16 mouse cellular contexts compared by ENCODE assay signal in the genomic region with DNA sequence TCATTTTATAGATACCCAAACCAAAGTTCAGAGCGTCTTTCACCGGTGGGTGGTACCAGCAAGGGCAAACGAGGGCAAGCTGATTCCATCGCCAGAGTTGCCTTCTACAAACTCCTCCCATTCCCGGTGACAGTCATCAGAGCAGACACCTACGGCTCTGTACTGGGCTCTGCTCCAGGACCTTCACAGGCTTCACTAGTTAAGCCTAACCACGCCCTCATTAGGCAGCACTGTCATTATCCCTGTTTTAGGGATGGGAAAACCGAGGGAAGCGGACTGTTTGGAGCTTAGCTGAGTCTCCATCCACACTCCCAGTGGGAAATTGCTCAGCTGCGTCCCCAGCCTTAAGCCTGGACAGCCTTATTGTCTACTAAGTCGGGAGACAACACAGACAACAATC. TPM values are rescaled to one million over a fixed set of nuclear protein-coding genes. Genes with fewer than 3 reads are reported as not detected.
DNase-seq lines count a peak whose midpoint lies in the region; ATAC-seq and TF ChIP-seq lines count a peak whose summit lies in the region.
"Had no signal": no experiment of that assay in that cellular context is flagged by ENCODE, and none has a peak within 500 bp of the region (broad histone marks: within the 10 kb centered on the region; RNA-seq: fewer than 3 reads in every experiment).

No protein-coding gene starts in this region.

- intact Hi-C loops in heart, postnatal 10 days (cut with DNase I) = no loop called here

- no peaks in the 10 kb centered on the region for H3K36me3 ChIP-seq in heart, embryonic 10.5 days
- no peaks in the 10 kb centered on the region for H3K36me3 ChIP-seq in lung, embryonic 14.5 days (ENCODE audit: insufficient read depth)
- no peaks in the 10 kb centered on the region for H3K36me3 ChIP-seq in lung, postnatal 0 days (ENCODE audit: insufficient read depth, low read length)
- H3K36me3 ChIP-seq: forebrain, embryonic 10.5 days; heart, embryonic 13.5 days had no signal

- no peaks in the 10 kb centered on the region for H3K9me3 ChIP-seq in heart, embryonic 10.5 days
- no peaks in the 10 kb centered on the region for H3K9me3 ChIP-seq in lung, embryonic 14.5 days (ENCODE audit: low read depth, low read length)
- no peaks in the 10 kb centered on the region for H3K9me3 ChIP-seq in lung, postnatal 0 days (ENCODE audit: low read length)
- H3K9me3 ChIP-seq: forebrain, embryonic 10.5 days; heart, embryonic 13.5 days had no signal

- no peak for ATAC-seq in lung, embryonic 14.5 days (ENCODE audit: insufficient read depth)
- no peak for ATAC-seq in lung, postnatal 0 days
- no peak for ATAC-seq in activated CD4-positive, CD25-positive, alpha-beta regulatory T cell, adult 4 months
- ATAC-seq: CD4-positive, CD25-positive, alpha-beta regulatory T cell, adult 4 months; intestine, embryonic 16.5 days had no signal

- no peak overlapping the region for H3K4me3 ChIP-seq in heart, embryonic 10.5 days
- H3K4me3 ChIP-seq in lung, embryonic 14.5 days (ENCODE audit: low read depth, low read length) = no peak overlapping the region
- H3K4me3 ChIP-seq in lung, postnatal 0 days (ENCODE audit: low read depth, low read length) = no peak overlapping the region
- H3K4me3 ChIP-seq: forebrain, embryonic 10.5 days; heart, embryonic 13.5 days had no signal

- no peak for TF ChIP-seq CTCF in lung, embryonic 14.5 days (IDR thresholded peaks at IDR 0.05; ENCODE audit: low read depth)
- no peak for TF ChIP-seq CTCF in lung, postnatal 0 days (IDR thresholded peaks at IDR 0.05)

- H3K4me2 ChIP-seq in lung, embryonic 14.5 days = no peak overlapping the region
- no peak overlapping the region for H3K4me2 ChIP-seq in lung, postnatal 0 days (replicated peaks; ENCODE audit: low read depth, low read length)
- H3K4me2 ChIP-seq: heart, embryonic 13.5 days; liver, embryonic 11.5 days had no signal

- 62% methylated on average over 11 of the region's 11 CpGs for WGBS in heart, embryonic 10.5 days
- 51% methylated on average over 11 of the region's 11 CpGs for WGBS in lung, embryonic 14.5 days
- 54% methylated on average over 11 of the region's 11 CpGs for WGBS in lung, postnatal 0 days

- TF ChIP-seq EP300 in lung, postnatal 0 days (IDR thresholded peaks at IDR 0.05) = no peak

- H3K4me1 ChIP-seq in heart, embryonic 10.5 days = peaks cover 26% of the 10 kb centered on the region
- H3K4me1 ChIP-seq in lung, embryonic 14.5 days (ENCODE audit: insufficient read depth) = no peaks in the 10 kb centered on the region
- H3K4me1 ChIP-seq in lung, postnatal 0 days (ENCODE audit: insufficient read depth, low read depth, low read length) = no peaks in the 10 kb centered on the region

- no peak overlapping the region for H3K27ac ChIP-seq in heart, embryonic 10.5 days
- H3K27ac ChIP-seq in lung, embryonic 14.5 days (ENCODE audit: low read depth) = no peak overlapping the region
- no peak overlapping the region for H3K27ac ChIP-seq in lung, postnatal 0 days (ENCODE audit: low read length)
- H3K27ac ChIP-seq: forebrain, embryonic 10.5 days; heart, embryonic 13.5 days had no signal

- peaks cover 28% of the 10 kb centered on the region for H3K27me3 ChIP-seq in heart, embryonic 10.5 days (ENCODE audit: insufficient read depth, poor library complexity, severe bottlenecking)
- H3K27me3 ChIP-seq in lung, embryonic 14.5 days (ENCODE audit: insufficient read depth, low read length) = no peaks in the 10 kb centered on the region
- no peaks in the 10 kb centered on the region for H3K27me3 ChIP-seq in lung, postnatal 0 days (replicated peaks; ENCODE audit: insufficient read depth, low read length)

- H3K9ac ChIP-seq in lung, embryonic 14.5 days = no peak overlapping the region
- no peak overlapping the region for H3K9ac ChIP-seq in lung, postnatal 0 days (replicated peaks; ENCODE audit: low read depth)
- H3K9ac ChIP-seq: heart, embryonic 13.5 days had no signal

- DNase-seq in heart, adult 11 months = peak; percentile 95
- DNase-seq in heart, embryonic 10.5 days (ENCODE audit: low spot score) = no peak
- DNase-seq in lung, embryonic 14.5 days = peak; percentile 31
- DNase-seq in lung, postnatal 0 days (ENCODE audit: low spot score) = no peak
- peak; percentile 64 to 68 for DNase-seq in heart, postnatal 10 days
- DNase-seq in cerebellum, adult 11-12 months = no peak
- DNase-seq: embryo, embryonic 11 days; layer of hippocampus, postnatal 36 days; lung, postnatal 4 days; thymus, postnatal 14 days had no signal

RNA-seq across cellular contexts. Expression of a gene that starts 20.4 kb away (rescaled TPM):
- polyA plus RNA-seq in heart, embryonic 10.5 days (2016; fragmentation: Nextera tagmentation; extraction: Ambion mirVana) = 0.75 and 0.77 TPM in 2 replicates
- polyA plus RNA-seq in lung, embryonic 14.5 days (2014; fragmentation: Nextera tagmentation; extraction: Ambion mirVana) = 0.38 and 0.61 TPM in 2 replicates
- 2.6 TPM in 2 replicates for polyA plus RNA-seq in lung, postnatal 0 days (2015; fragmentation: Nextera tagmentation; extraction: Ambion mirVana)
- total RNA-seq in heart, postnatal 10 days (2021) = 1 to 10 TPM; 1.6 to 2.3 TPM
- polyA plus RNA-seq in activated CD4-positive, CD25-positive, alpha-beta regulatory T cell, adult 4 months (2017; shearing (Covaris generic)) = 1 to 10 TPM in 1 of 2 experiments, under 1 TPM in 1; 0.71 to 1.8 TPM

RNA-seq across cellular contexts. Expression of a gene that starts 45.7 kb away (rescaled TPM):
- 23.4 and 26.7 TPM in 2 replicates for polyA plus RNA-seq in heart, embryonic 10.5 days (2016; fragmentation: Nextera tagmentation; extraction: Ambion mirVana)
- 43.8 and 51.2 TPM in 2 replicates for polyA plus RNA-seq in lung, embryonic 14.5 days (2014; fragmentation: Nextera tagmentation; extraction: Ambion mirVana)
- polyA plus RNA-seq in lung, postnatal 0 days (2015; fragmentation: Nextera tagmentation; extraction: Ambion mirVana) = 43.2 and 52.1 TPM in 2 replicates
- total RNA-seq in heart, postnatal 10 days (2021) = 10 to 100 TPM; 57.9 to 59.4 TPM
- 10 to 100 TPM; 58.8 to 69.5 TPM for polyA plus RNA-seq in activated CD4-positive, CD25-positive, alpha-beta regulatory T cell, adult 4 months (2017; shearing (Covaris generic))

Comparison
In these comparisons a context has a peak if more than half of its experiments do, and no peak if none do; other contexts are left out.
1. DNase-seq: peak in heart, adult 11 months (single experiment), lung, embryonic 14.5 days (single experiment) and heart, postnatal 10 days (2 of 2); none in heart, embryonic 10.5 days (single experiment), lung, postnatal 0 days (single experiment) and cerebellum, adult 11-12 months (single experiment).